Comparison of ENCODE assay signal across 29 mouse cellular contexts in genomic region chr7:100250667-100251066, GRCm38 (mm10). TPM values are rescaled to one million over a fixed set of nuclear protein-coding genes. Genes with fewer than 3 reads are reported as not detected.
DNase-seq lines count a peak whose midpoint lies in the region; ATAC-seq and TF ChIP-seq lines count a peak whose summit lies in the region.
"Had no signal": no experiment of that assay in that cellular context is flagged by ENCODE, and none has a peak within 500 bp of the region (broad histone marks: within the 10 kb centered on the region; RNA-seq: fewer than 3 reads in every experiment).

No protein-coding gene starts in this region.

- H3K27me3 ChIP-seq in liver, embryonic 12.5 days (replicated peaks), result no peaks in the 10 kb centered on the region
- H3K27me3 ChIP-seq in liver, postnatal 0 days (ENCODE audit: insufficient read depth, low read length), result no peaks in the 10 kb centered on the region
- no peaks in the 10 kb centered on the region for H3K27me3 ChIP-seq in lung, postnatal 0 days (replicated peaks; ENCODE audit: insufficient read depth, low read length)
- H3K27me3 ChIP-seq: embryonic facial prominence, embryonic 12.5 days; heart, embryonic 13.5 days; hindbrain, embryonic 15.5 days; midbrain, embryonic 15.5 days; neural tube, embryonic 15.5 days had no signal

- peaks cover 21% of the 10 kb centered on the region for H3K36me3 ChIP-seq in liver, embryonic 12.5 days
- peaks cover 8% of the 10 kb centered on the region; the same call in 1 of the 2 replicates for H3K36me3 ChIP-seq in liver, postnatal 0 days (replicated peaks; ENCODE audit: insufficient read depth, low read length)
- no peaks in the 10 kb centered on the region for H3K36me3 ChIP-seq in lung, postnatal 0 days (ENCODE audit: insufficient read depth, low read length)

- H3K4me3 ChIP-seq in liver, embryonic 12.5 days, result no peak overlapping the region
- H3K4me3 ChIP-seq in liver, postnatal 0 days (ENCODE audit: low read depth, low read length), result no peak overlapping the region
- no peak overlapping the region for H3K4me3 ChIP-seq in lung, postnatal 0 days (ENCODE audit: low read depth, low read length)
- H3K4me3 ChIP-seq: embryonic facial prominence, embryonic 12.5 days; heart, embryonic 13.5 days; hindbrain, embryonic 10.5 days; hindbrain, embryonic 15.5 days; midbrain, embryonic 10.5 days; midbrain, embryonic 15.5 days; neural tube, embryonic 15.5 days had no signal

- DNase-seq in adrenal gland, adult (ENCODE audit: inconsistent age in 2 of 2, low spot score in 1 of 2), result peak; percentile 38 to 43
- no peak for DNase-seq in adrenal gland, adult 8-10 months
- DNase-seq in liver, postnatal 0 days, result no peak
- no peak for DNase-seq in kidney, adult 11 months
- DNase-seq in layer of hippocampus, postnatal 10 days (ENCODE audit: low spot score in 2 of 2), result no peak
- DNase-seq in lung, postnatal 0 days (ENCODE audit: low spot score), result no peak
- DNase-seq: cerebellum, adult 11 months; cerebellum, adult 9-10 months; cerebellum, postnatal 36 days; gastrocnemius, postnatal 25 days; heart, adult 18-20 months; heart, postnatal 10 days; kidney, adult 2 months; kidney, postnatal 4 days; lung, embryonic 14.5 days; retina, postnatal 1 day; right cerebral cortex, postnatal 14 days had no signal

- TF ChIP-seq EP300 in liver, postnatal 0 days (IDR thresholded peaks at IDR 0.05; ENCODE audit: low read depth), result no peak
- TF ChIP-seq EP300 in lung, postnatal 0 days (IDR thresholded peaks at IDR 0.05), result no peak

- TF ChIP-seq CTCF in liver, postnatal 0 days (IDR thresholded peaks at IDR 0.05; ENCODE audit: low read depth), result no peak
- no peak for TF ChIP-seq CTCF in lung, postnatal 0 days (IDR thresholded peaks at IDR 0.05)

- WGBS in liver, embryonic 12.5 days (ENCODE audit: insufficient replicate concordance), result 84% methylated on average over 5 of the region's 5 CpGs
- WGBS in liver, postnatal 0 days (ENCODE audit: insufficient replicate concordance), result 88% methylated on average over 5 of the region's 5 CpGs
- 94% methylated on average over 5 of the region's 5 CpGs for WGBS in lung, postnatal 0 days

- no peak overlapping the region for H3K9ac ChIP-seq in liver, embryonic 12.5 days
- no peak overlapping the region for H3K9ac ChIP-seq in liver, postnatal 0 days (replicated peaks)
- H3K9ac ChIP-seq in lung, postnatal 0 days (replicated peaks; ENCODE audit: low read depth), result no peak overlapping the region
- H3K9ac ChIP-seq: embryonic facial prominence, embryonic 12.5 days; heart, embryonic 13.5 days; hindbrain, embryonic 15.5 days; lung, embryonic 14.5 days; midbrain, embryonic 15.5 days; neural tube, embryonic 15.5 days had no signal

- no peak overlapping the region for H3K4me2 ChIP-seq in liver, embryonic 12.5 days
- no peak overlapping the region for H3K4me2 ChIP-seq in liver, postnatal 0 days (ENCODE audit: low read depth, low read length)
- H3K4me2 ChIP-seq in lung, postnatal 0 days (replicated peaks; ENCODE audit: low read depth, low read length), result no peak overlapping the region
- H3K4me2 ChIP-seq: embryonic facial prominence, embryonic 12.5 days; heart, embryonic 13.5 days; hindbrain, embryonic 15.5 days; lung, embryonic 14.5 days; midbrain, embryonic 15.5 days; neural tube, embryonic 15.5 days had no signal

- peak overlapping the region; percentile 27; the same call in 1 of the 2 replicates for H3K27ac ChIP-seq in liver, embryonic 12.5 days
- no peak overlapping the region for H3K27ac ChIP-seq in liver, postnatal 0 days (ENCODE audit: low read depth)
- no peak overlapping the region for H3K27ac ChIP-seq in lung, postnatal 0 days (ENCODE audit: low read length)
- H3K27ac ChIP-seq: embryonic facial prominence, embryonic 12.5 days; heart, embryonic 13.5 days; hindbrain, embryonic 10.5 days; hindbrain, embryonic 15.5 days; midbrain, embryonic 10.5 days; midbrain, embryonic 15.5 days; neural tube, embryonic 15.5 days had no signal

- no peaks in the 10 kb centered on the region for H3K9me3 ChIP-seq in liver, embryonic 12.5 days (replicated peaks)
- H3K9me3 ChIP-seq in liver, postnatal 0 days (ENCODE audit: low read length), result no peaks in the 10 kb centered on the region
- H3K9me3 ChIP-seq in lung, postnatal 0 days (ENCODE audit: low read length), result no peaks in the 10 kb centered on the region
- H3K9me3 ChIP-seq: embryonic facial prominence, embryonic 12.5 days; heart, embryonic 13.5 days; hindbrain, embryonic 10.5 days; hindbrain, embryonic 15.5 days; midbrain, embryonic 10.5 days; midbrain, embryonic 15.5 days; neural tube, embryonic 15.5 days had no signal

- peaks cover 8% of the 10 kb centered on the region for H3K4me1 ChIP-seq in liver, embryonic 12.5 days
- H3K4me1 ChIP-seq in liver, postnatal 0 days (ENCODE audit: insufficient read depth), result no peaks in the 10 kb centered on the region
- no peaks in the 10 kb centered on the region for H3K4me1 ChIP-seq in lung, postnatal 0 days (ENCODE audit: insufficient read depth, low read depth, low read length)
- H3K4me1 ChIP-seq: embryonic facial prominence, embryonic 12.5 days; heart, embryonic 13.5 days; hindbrain, embryonic 10.5 days; hindbrain, embryonic 15.5 days; midbrain, embryonic 10.5 days; midbrain, embryonic 15.5 days; neural tube, embryonic 15.5 days had no signal

- ATAC-seq in liver, embryonic 12.5 days, result peak; percentile 65; the same call in 1 of the 2 replicates
- no peak for ATAC-seq in liver, postnatal 0 days
- ATAC-seq in erythroblast, adult 5-6 weeks (replicated peaks; ENCODE audit: low FRiP score, poor library complexity, severe bottlenecking), result peak; percentile 90
- ATAC-seq in lung, postnatal 0 days, result no peak
- ATAC-seq: forebrain, embryonic 14.5 days; inflammation-experienced regulatory T-cells, adult 6 months; midbrain, embryonic 15.5 days had no signal

RNA-seq across cellular contexts. Expression of gene Pgm2l1, which starts 23.5 kb away (rescaled TPM):
- 1 to 10 TPM; 5.5 to 6.8 (median 6.3) TPM for total RNA-seq in adrenal gland, adult 8-10 months (2022)
- polyA plus RNA-seq in liver, embryonic 12.5 days (2016; fragmentation: Nextera tagmentation; extraction: Ambion mirVana), result 2.3 and 2.7 TPM in 2 replicates
- polyA plus RNA-seq in liver, postnatal 0 days (2015; fragmentation: Nextera tagmentation; extraction: Ambion mirVana), result 0.91 and 0.96 TPM in 2 replicates
- 11.1 and 13.2 TPM in 2 replicates for total RNA-seq in erythroblast, adult 5-6 weeks (2015; ENCODE audit: low replicate concordance)
- total RNA-seq in erythroblast, adult 5-6 weeks (2017; ENCODE audit: low replicate concordance), result 12.7 and 18.4 TPM in 2 replicates
- 100 to 1,000 TPM; 355 to 388 TPM for total RNA-seq in layer of hippocampus, postnatal 10 days (2021)
- polyA plus RNA-seq in lung, postnatal 0 days (2015; fragmentation: Nextera tagmentation; extraction: Ambion mirVana), result 2.0 and 2.1 TPM in 2 replicates

RNA-seq across cellular contexts. Expression of gene P4ha3, which starts 34.7 kb away (rescaled TPM):
- 1 to 10 TPM in 1 of 4 experiments, under 1 TPM in 3; 0.49 to 1.1 (median 0.81) TPM for total RNA-seq in adrenal gland, adult 8-10 months (2022)
- polyA plus RNA-seq in liver, embryonic 12.5 days (2016; fragmentation: Nextera tagmentation; extraction: Ambion mirVana), result 1.8 and 2.2 TPM in 2 replicates
- polyA plus RNA-seq in liver, postnatal 0 days (2015; fragmentation: Nextera tagmentation; extraction: Ambion mirVana), result 0.19 and 0.27 TPM in 2 replicates
- not detected in 2 replicates for total RNA-seq in erythroblast, adult 5-6 weeks (2015; ENCODE audit: low replicate concordance)
- total RNA-seq in erythroblast, adult 5-6 weeks (2017; ENCODE audit: low replicate concordance), result not detected in 2 replicates
- total RNA-seq in layer of hippocampus, postnatal 10 days (2021), result 10 to 100 TPM in 1 of 2 experiments, 1 to 10 TPM in 1; 9.2 to 11.4 TPM
- 1.8 and 2.4 TPM in 2 replicates for polyA plus RNA-seq in lung, postnatal 0 days (2015; fragmentation: Nextera tagmentation; extraction: Ambion mirVana)
- total RNA-seq: liver, adult 2 months had no signal

Comparison
In these comparisons a context has a peak if more than half of its experiments do, and no peak if none do; other contexts are left out.
1. DNase-seq: peak in adrenal gland, adult (2 of 2); none in adrenal gland, adult 8-10 months (single experiment), liver, postnatal 0 days (single experiment), kidney, adult 11 months (single experiment), layer of hippocampus, postnatal 10 days (0 of 2) and lung, postnatal 0 days (single experiment).
2. ATAC-seq: peak in liver, embryonic 12.5 days (single experiment) and erythroblast, adult 5-6 weeks (single experiment); none in liver, postnatal 0 days (single experiment) and lung, postnatal 0 days (single experiment).
3. RNA of gene Pgm2l1, which starts 23.5 kb away (total RNA-seq): 355 to 388 TPM in layer of hippocampus, postnatal 10 days; 11.1 to 18.4 TPM in erythroblast, adult 5-6 weeks and 5.5 to 6.8 TPM in adrenal gland, adult 8-10 months; every median in the first group is over 10 times any median in the second.
4. RNA of gene P4ha3, which starts 34.7 kb away (total RNA-seq): 9.2 to 11.4 TPM in layer of hippocampus, postnatal 10 days; 0.49 to 1.1 TPM in adrenal gland, adult 8-10 months and not detected in erythroblast, adult 5-6 weeks; every median in the first group is over 4 times any median in the second.